Mouse (Mus musculus) CH12.LX (cell line): Measurements from ENCODE around the gene Trmt61a. TPM values are rescaled to one million over a fixed set of nuclear protein-coding genes. Genes with fewer than 3 reads are reported as not detected.

Experiments
- DNase-seq: peaks from one replicate; pipeline ENCODE4 v3.0.0-alpha.2; 2013; ENCODE audit errors: extremely low read depth
- H3K27ac ChIP-seq: 2 replicates; pipeline ENCODE4 v1.5.1; 2012; ENCODE audit warnings: low read depth, mild to moderate bottlenecking, control low read depth, moderate library complexity; ENCODE audit not compliant: insufficient read depth
- H3K27me3 ChIP-seq: replicated peaks from 2 replicates; pipeline ENCODE3; 2012; ENCODE audit warnings: inconsistent platforms
- H3K36me3 ChIP-seq, 2 experiments: replicated peaks in 1 of 2; 2 replicates each; pipeline versions ENCODE3 to v1.6.1; 2012; ENCODE audit warnings: inconsistent platforms in 1 of 2, low read length in 1 of 2, mild to moderate bottlenecking in 1 of 2, mixed read lengths in 1 of 2, moderate library complexity in 1 of 2; ENCODE audit not compliant: control insufficient read depth in 1 of 2, insufficient read depth in 1 of 2
- H3K4me1 ChIP-seq, 2 experiments: 2 replicates each; pipeline ENCODE4 v1.6.1; 2012; ENCODE audit warnings: inconsistent platforms in 1 of 2, moderate library complexity in 1 of 2; ENCODE audit not compliant: insufficient read depth in 2 of 2, control insufficient read depth in 1 of 2
- H3K4me2 ChIP-seq: 2 replicates; pipeline ENCODE4 v1.6.1; 2012; ENCODE audit warnings: low read depth, mild to moderate bottlenecking, control low read depth; ENCODE audit not compliant: poor library complexity, insufficient read depth, severe bottlenecking
- H3K4me3 ChIP-seq, 3 experiments: fragments of 150-350 bp in 1 of 3; sonication (generic) in 1 of 3; replicated peaks in 1 of 3; 2 replicates each; pipeline versions ENCODE3 to v1.5.1; 2011 to 2012; ENCODE audit warnings: low read depth in 2 of 3, low read length in 2 of 3, mild to moderate bottlenecking in 2 of 3, moderate library complexity in 2 of 3, control low read depth in 1 of 3, improper control_type of control experiment in 1 of 3, inconsistent platforms in 1 of 3, mixed read lengths in 1 of 3; ENCODE audit not compliant: poor library complexity in 1 of 3
- H3K79me2 ChIP-seq: replicated peaks from 2 replicates; pipeline ENCODE4 v1.6.1; 2012; ENCODE audit warnings: mild to moderate bottlenecking, moderate library complexity; ENCODE audit not compliant: control insufficient read depth, poor library complexity, insufficient read depth, severe bottlenecking; ENCODE audit errors: extremely low read depth
- H3K9ac ChIP-seq: 2 replicates; pipeline ENCODE4 v1.6.1; 2012; ENCODE audit warnings: low read depth, mild to moderate bottlenecking, control low read depth, moderate library complexity; ENCODE audit not compliant: insufficient read depth
- H3K9me3 ChIP-seq: replicated peaks from 2 replicates; pipeline ENCODE3; 2012; ENCODE audit warnings: low read length, inconsistent platforms, mixed read lengths
- BHLHE40 ChIP-seq: IDR thresholded peaks from 2 replicates; pipeline ENCODE4 v1.6.1; 2011; ENCODE audit warnings: mild to moderate bottlenecking, low read depth, low read length, improper control_type of control experiment
- CHD1 ChIP-seq: IDR thresholded peaks from 2 replicates; pipeline ENCODE4 v1.6.1; 2012; ENCODE audit warnings: low read depth, low read length, improper control_type of control experiment, inconsistent platforms
- CHD2 ChIP-seq: IDR thresholded peaks from 2 replicates; pipeline ENCODE4 v1.6.1; 2011; ENCODE audit warnings: low read length, improper control_type of control experiment
- E2F4 ChIP-seq: IDR thresholded peaks from 2 replicates; pipeline ENCODE4 v1.6.1; 2011; ENCODE audit warnings: low read depth, low read length, improper control_type of control experiment; ENCODE audit not compliant: insufficient replicate concordance
- ELF1 ChIP-seq: IDR thresholded peaks from 2 replicates; pipeline ENCODE4 v1.6.1; 2014; ENCODE audit warnings: low read depth, mild to moderate bottlenecking, inconsistent platforms, low read length, improper control_type of control experiment
- EP300 ChIP-seq: IDR thresholded peaks from 2 replicates; pipeline ENCODE4 v1.6.1; 2011; ENCODE audit warnings: low read length, improper control_type of control experiment
- GABPA ChIP-seq: IDR thresholded peaks from 2 replicates; pipeline ENCODE4 v1.6.1; 2012; ENCODE audit warnings: low read depth, low read length, improper control_type of control experiment, inconsistent platforms; ENCODE audit not compliant: insufficient replicate concordance
- HCFC1 ChIP-seq: IDR thresholded peaks from 2 replicates; pipeline ENCODE4 v1.6.1; 2012; ENCODE audit warnings: low read depth, mild to moderate bottlenecking, inconsistent platforms, low read length, improper control_type of control experiment
- JUN ChIP-seq: IDR thresholded peaks from 2 replicates; pipeline ENCODE4 v1.6.1; 2011; ENCODE audit warnings: low read depth, mild to moderate bottlenecking, low read length, improper control_type of control experiment, moderate library complexity; ENCODE audit not compliant: insufficient read depth
- JUND ChIP-seq: conservative IDR thresholded peaks from 2 replicates; pipeline ENCODE4 v1.6.1; 2011; ENCODE audit warnings: low read depth, low read length, improper control_type of control experiment
- MAFK ChIP-seq: IDR thresholded peaks from 2 replicates; pipeline ENCODE4 v1.6.1; 2011; ENCODE audit warnings: low read length, improper control_type of control experiment; ENCODE audit not compliant: insufficient replicate concordance
- MAX ChIP-seq: IDR thresholded peaks from 2 replicates; pipeline ENCODE4 v1.6.1; 2011; ENCODE audit warnings: low read length, improper control_type of control experiment
- MAZ ChIP-seq: IDR thresholded peaks from 2 replicates; pipeline ENCODE4 v1.6.1; 2012; ENCODE audit warnings: low read depth, mild to moderate bottlenecking, inconsistent platforms, low read length, improper control_type of control experiment, moderate library complexity
- MEF2A ChIP-seq: IDR thresholded peaks from 2 replicates; pipeline ENCODE4 v1.6.1; 2014; ENCODE audit warnings: low read depth, mild to moderate bottlenecking, inconsistent platforms, low read length, improper control_type of control experiment, borderline replicate concordance
- MXI1 ChIP-seq: IDR thresholded peaks from 2 replicates; pipeline ENCODE4 v1.6.1; 2011; ENCODE audit warnings: mild to moderate bottlenecking, low read depth, low read length, improper control_type of control experiment
- MYC ChIP-seq: IDR thresholded peaks from 2 replicates; pipeline ENCODE4 v1.6.1; 2011; ENCODE audit warnings: low read depth, mild to moderate bottlenecking, improper control_type of control experiment, low read length
- NELFE ChIP-seq: IDR thresholded peaks from 2 replicates; pipeline ENCODE4 v1.6.1; 2011; ENCODE audit warnings: low read depth, low read length, improper control_type of control experiment
- NRF1 ChIP-seq: IDR thresholded peaks from 2 replicates; pipeline ENCODE4 v1.6.1; 2014; ENCODE audit warnings: low read depth, mild to moderate bottlenecking, inconsistent platforms, low read length, improper control_type of control experiment, moderate library complexity
- PAX5 ChIP-seq: IDR thresholded peaks from 2 replicates; pipeline ENCODE4 v1.6.1; 2012; ENCODE audit warnings: low read length, inconsistent platforms, mixed read lengths
- RAD21 ChIP-seq: IDR thresholded peaks from 2 replicates; pipeline ENCODE4 v1.6.1; 2011; ENCODE audit warnings: low read depth, mild to moderate bottlenecking, low read length, improper control_type of control experiment, moderate library complexity
- SIN3A ChIP-seq: IDR thresholded peaks from 2 replicates; pipeline ENCODE4 v1.6.1; 2012; ENCODE audit warnings: low read length, improper control_type of control experiment, inconsistent platforms
- TCF12 ChIP-seq: IDR thresholded peaks from 2 replicates; pipeline ENCODE4 v1.6.1; 2014; ENCODE audit warnings: low read depth, mild to moderate bottlenecking, inconsistent platforms, low read length, improper control_type of control experiment
- UBTF ChIP-seq: IDR thresholded peaks from 2 replicates; pipeline ENCODE4 v1.6.1; 2012; ENCODE audit warnings: low read depth, mild to moderate bottlenecking, inconsistent platforms, low read length, improper control_type of control experiment, moderate library complexity
- USF1 ChIP-seq: IDR thresholded peaks from 2 replicates; pipeline ENCODE4 v1.6.1; 2014; ENCODE audit warnings: low read depth, mild to moderate bottlenecking, inconsistent platforms, low read length, improper control_type of control experiment
- USF2 ChIP-seq: conservative IDR thresholded peaks from 2 replicates; pipeline ENCODE4 v1.6.1; 2011; ENCODE audit warnings: low read depth, low read length, improper control_type of control experiment
- ZMIZ1 ChIP-seq: IDR thresholded peaks from 2 replicates; pipeline ENCODE4 v1.6.1; 2012; ENCODE audit warnings: low read depth, mild to moderate bottlenecking, inconsistent platforms, low read length, improper control_type of control experiment
- dilution Hi-C: fragments of 300-500 bp; cut with MboI; formaldehyde crosslinking; loops from 2 replicates; pipeline ENCODE4 v1.14.3; 2020; ENCODE audit warnings: low sequenced_read_pairs; ENCODE audit not compliant: extremely low pct_unique_long_range_greater_than_20kb, extremely low pct_ligation_motif_present
- in situ Hi-C: fragments of 300-500 bp; cut with MboI; formaldehyde crosslinking; loops from 3 replicates; pipeline ENCODE4 v1.14.3; 2019; ENCODE audit warnings: low sequenced_read_pairs, low pct_ligation_motif_present, low pct_unique_long_range_greater_than_20kb, mixed read lengths
- polyA plus RNA-seq: library from polyadenylated mRNA; unstranded; fragments of >175 nt; gene quantifications from 2 replicates; pipeline ENCODE4 v1.2.1, GENCODE M21; 2012; ENCODE audit warnings: low read depth; ENCODE audit not compliant: insufficient read length
- total RNA-seq, 2 experiments: library from RNA; depleted of rRNA; stranded (reverse); fragments of 300-350 nt in 1 of 2; fragments of >200 nt in 1 of 2; gene quantifications; 2 replicates each; pipeline ENCODE4 v1.2.3; 2012 to 2014

Trmt61a gene
- total and polyA plus RNA-seq, 3 experiments, result 21.8 to 37.4 (median 34.1) TPM

GRCm38 (mm10) chr12:111686390-111686789 lies 8.5 kb downstream of the Trmt61a start:
- Histone ChIP-seq H3K4me3 (no peak overlapping the region), H3K27me3 (no peaks in the 10 kb centered on the region), H3K9ac (no peak overlapping the region), H3K36me3 (peaks cover 28 to 46% of the 10 kb centered on the region in 2 experiments), H3K79me2 (no peaks in the 10 kb centered on the region), H3K4me1 (peaks cover 0 to 19% of the 10 kb centered on the region in 2 experiments; a peak in 2 of 4 replicates), H3K4me2 (no peak overlapping the region), H3K9me3 (no peaks in the 10 kb centered on the region), H3K27ac (no peak overlapping the region)
- dilution Hi-C loops, result no loop called here
- TF ChIP-seq MAX, result no peak
- no peak for TF ChIP-seq RAD21
- no peak for TF ChIP-seq HCFC1
- no peak for TF ChIP-seq ELF1
- no peak for TF ChIP-seq JUN
- TF ChIP-seq ZMIZ1, result no peak
- TF ChIP-seq MAFK, result no peak
- TF ChIP-seq MYC, result no peak
- no peak for TF ChIP-seq GABPA
- no peak for TF ChIP-seq MEF2A
- TF ChIP-seq E2F4, result no peak
- no peak for TF ChIP-seq CHD2
- no peak for TF ChIP-seq MXI1
- no peak for TF ChIP-seq TCF12
- TF ChIP-seq EP300, result no peak
- no peak for TF ChIP-seq NELFE
- no peak for TF ChIP-seq NRF1
- TF ChIP-seq PAX5, result no peak
- TF ChIP-seq CHD1, result no peak
- DNase-seq, result no peak
- in situ Hi-C loops, result no loop called here

- H3K36me3 ChIP-seq, result peaks cover 18 to 35% of the 10 kb centered on the region in 2 experiments
- no peak for DNase-seq
- no peak overlapping the region for H3K4me3 ChIP-seq
- no peaks in the 10 kb centered on the region for H3K27me3 ChIP-seq
- dilution Hi-C loops (no loop called here), in situ Hi-C loops (no loop called here)
- no peak overlapping the region for H3K4me2 ChIP-seq
- no peak overlapping the region for H3K9ac ChIP-seq
- TF ChIP-seq UBTF, result no peak
- no peak for TF ChIP-seq RAD21
- TF ChIP-seq USF1, result no peak
- TF ChIP-seq USF2, result no peak
- no peak for TF ChIP-seq JUND
- no peak for TF ChIP-seq ELF1
- no peak for TF ChIP-seq EP300
- no peak for TF ChIP-seq SIN3A
- TF ChIP-seq CHD2, result no peak
- no peak for TF ChIP-seq E2F4
- no peak for TF ChIP-seq BHLHE40
- TF ChIP-seq MAZ, result no peak
- no peak for TF ChIP-seq NELFE
- TF ChIP-seq, all 38 proteins: peak for 0
- Histone ChIP-seq H3K79me2 (no peaks in the 10 kb centered on the region), H3K4me1 (peaks cover 0 to 16% of the 10 kb centered on the region in 2 experiments; a peak in 2 of 4 replicates), H3K9me3 (no peaks in the 10 kb centered on the region), H3K27ac (no peak overlapping the region)
Observed at GRCm38 (mm10) chr12:111687350-111688068, 9.6 kb downstream of the Trmt61a start.
